Mouse (Mus musculus) adipocyte (in vitro differentiated cells): ENCODE data around the gene Pcdh7.

Experiments
- DNase-seq: peaks from one replicate; pipeline ENCODE4 v3.0.0-alpha.2; 2016; ENCODE audit warnings: low spot score

The Pcdh7 gene

DNA sequence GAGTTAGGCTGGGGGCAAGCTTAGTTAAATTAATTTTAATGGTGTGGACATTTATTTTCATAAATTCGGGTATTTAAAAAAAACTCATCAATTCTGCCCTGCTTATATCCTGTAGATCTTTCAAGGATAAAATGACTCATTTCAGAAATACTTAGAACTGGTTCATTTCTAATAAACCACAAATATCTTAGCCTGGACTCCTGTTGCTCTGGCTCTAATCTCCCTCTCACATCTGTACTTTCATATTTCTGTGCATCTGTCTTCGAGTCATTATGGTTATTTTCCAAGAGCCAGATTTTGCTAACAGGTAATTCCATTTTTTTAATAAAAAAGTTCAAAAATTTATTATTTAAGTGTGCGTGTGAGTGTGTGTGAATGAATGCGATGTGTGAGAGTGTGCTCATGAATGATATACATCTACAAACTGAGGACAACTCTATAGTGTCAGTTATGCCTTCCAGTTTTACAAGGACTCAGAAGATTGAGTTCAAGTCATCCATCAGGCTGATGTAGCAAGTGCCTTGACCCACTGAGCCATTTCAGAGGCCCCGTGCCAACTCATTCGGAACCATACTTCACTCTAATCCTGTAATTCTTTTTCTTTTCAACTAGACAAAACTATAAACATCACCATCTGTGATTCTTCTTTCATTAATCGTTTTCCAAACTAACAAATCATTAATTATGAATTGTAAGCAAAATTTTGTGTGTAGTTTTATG is 80.3 kb downstream of the Pcdh7 start:
- no peak for DNase-seq

DNA sequence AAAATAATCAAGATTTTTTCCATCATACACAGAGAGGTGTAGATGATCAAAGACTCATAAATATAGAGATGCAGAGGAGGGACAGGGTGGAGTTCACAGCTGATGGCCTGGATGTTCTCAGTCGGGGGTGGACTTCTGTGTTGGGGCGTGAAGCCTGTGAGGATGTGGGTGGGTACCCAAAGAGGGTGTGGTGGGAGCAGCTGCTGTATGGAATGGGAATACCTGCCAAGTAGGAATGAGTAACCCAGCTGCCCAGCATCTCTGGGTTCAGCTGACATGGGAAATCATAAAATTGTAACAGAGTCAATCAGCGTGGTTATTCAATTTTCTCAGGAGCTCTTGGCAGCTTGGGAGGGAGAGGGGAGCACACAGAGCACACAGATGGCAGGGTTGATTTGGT is 85.3 kb downstream of the Pcdh7 start:
- no peak for DNase-seq

DNA sequence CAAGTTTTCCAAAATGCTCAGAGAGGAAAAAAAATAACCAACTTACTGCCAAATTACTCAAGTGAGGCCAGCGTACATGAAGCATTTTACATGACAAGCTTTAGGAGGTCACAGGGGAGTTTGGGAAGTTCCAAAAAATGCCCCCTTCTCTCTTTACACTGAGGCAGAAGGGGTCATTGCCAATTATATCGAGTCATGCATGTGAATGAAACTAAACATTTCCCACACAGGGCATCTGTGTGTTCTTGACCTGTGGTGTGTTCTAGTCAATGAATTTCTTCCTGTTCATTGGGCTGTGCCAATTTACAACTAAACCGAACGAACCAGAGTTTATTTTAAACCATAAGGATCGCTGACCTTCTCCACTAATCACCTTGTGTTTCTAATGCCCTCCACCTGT is 86.1 kb downstream of the Pcdh7 start:
- no peak for DNase-seq

DNA sequence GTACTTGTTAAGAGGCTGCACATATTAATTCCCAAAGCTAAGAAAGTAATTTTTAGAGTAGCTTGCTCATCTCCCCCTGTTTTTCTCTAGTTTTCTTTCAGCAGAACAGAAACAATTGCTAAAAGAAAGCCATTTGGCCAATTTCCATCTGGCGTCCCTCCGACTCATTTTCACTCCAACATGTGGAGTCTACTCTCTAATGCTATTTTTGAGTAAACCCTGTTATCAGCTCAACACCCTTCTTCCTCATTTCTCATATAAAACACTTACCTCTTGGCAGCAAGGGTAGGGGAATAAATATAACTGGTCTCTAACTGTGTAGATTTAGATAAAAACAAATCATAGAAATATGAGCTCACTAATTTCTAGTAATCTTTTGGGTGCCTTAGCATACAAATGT is 89.6 kb downstream of the Pcdh7 start:
- no peak for DNase-seq

DNA sequence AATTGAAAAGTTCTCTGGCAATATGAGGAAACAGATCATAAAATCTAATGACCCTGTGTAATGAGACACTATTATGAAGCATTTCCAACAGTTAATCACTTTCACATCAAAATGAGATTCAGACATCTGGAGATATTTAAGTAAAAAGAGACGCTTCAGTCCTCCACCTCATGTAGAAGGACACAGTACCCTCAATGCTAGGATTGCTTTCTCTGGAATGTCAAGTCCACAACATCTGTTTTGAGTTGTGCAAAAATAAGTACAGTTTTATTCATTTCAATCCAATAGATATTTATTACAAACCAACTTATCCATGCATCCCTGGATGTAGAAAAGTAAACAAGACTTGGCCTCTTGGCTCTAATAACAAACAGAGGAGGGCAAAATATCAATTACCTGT is 92.9 kb downstream of the Pcdh7 start:
- DNase-seq = no peak

DNA sequence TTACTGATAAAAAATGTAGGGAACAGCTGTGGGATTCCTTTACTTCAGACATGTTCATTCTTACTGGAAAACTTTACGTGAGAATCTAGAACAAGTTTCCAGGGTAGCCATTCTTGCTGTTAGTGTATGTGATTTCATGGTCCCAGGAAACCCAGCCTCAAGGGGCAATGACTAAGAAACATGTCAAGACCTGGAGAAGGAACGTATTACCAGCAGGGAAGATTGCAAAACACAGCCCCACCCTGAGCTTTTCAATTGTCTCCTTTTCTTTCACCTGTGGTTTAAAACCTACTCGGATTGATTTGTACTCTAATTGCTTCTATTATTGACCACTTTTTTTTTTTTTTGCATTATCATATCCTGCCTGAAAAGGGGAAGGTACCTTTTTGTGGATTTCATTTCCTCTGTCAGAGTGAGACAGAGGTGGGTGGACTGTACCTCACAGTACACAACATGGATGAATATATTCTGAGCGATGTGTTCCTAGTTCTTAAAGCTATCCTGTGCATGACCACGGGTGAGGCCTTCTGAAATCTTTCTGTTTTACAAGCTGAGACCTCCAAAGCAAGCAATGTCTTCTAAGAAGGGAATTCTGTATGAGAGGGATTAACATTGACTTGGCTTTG is 98.3 kb downstream of the Pcdh7 start:
- no peak for DNase-seq

DNA sequence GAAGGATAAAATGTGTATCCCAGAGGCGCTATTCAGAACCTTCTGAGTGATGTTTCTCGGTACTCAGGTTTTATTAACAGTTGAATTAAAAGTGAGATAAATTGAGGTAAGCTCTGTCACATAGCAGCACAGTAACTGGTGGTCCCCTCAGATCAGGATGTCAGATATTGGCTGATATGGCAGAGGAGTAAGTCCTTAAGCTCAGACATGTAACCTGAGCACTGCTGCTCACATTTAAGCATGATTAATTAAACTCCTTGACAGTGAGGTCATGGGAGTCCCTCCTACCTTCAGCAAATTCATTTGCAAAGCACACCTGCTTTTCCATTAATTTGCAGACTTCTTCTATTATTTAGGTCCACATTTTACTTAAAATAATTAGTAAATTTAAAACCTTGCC is 102.0 kb downstream of the Pcdh7 start:
- no peak for DNase-seq

DNA sequence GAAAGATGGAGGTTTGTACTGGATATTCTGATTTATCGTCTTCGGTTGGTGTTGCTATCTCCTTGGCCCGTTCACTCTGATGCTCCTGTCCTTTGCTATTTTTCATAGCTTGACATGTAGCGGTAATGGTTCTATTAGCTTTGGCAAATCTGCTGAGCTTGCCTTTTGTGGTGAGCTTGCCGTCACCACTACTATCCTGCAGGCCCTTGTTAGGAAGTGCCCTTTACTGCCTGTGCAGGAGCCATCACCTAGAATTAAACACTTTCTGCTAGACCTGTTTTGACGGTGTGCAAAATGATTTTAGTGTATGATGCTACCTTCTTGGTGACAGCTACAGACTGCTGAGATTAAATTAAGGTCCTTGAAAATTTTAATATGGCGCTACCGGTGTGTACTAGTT is 103.3 kb downstream of the Pcdh7 start:
- DNase-seq = no peak

DNA sequence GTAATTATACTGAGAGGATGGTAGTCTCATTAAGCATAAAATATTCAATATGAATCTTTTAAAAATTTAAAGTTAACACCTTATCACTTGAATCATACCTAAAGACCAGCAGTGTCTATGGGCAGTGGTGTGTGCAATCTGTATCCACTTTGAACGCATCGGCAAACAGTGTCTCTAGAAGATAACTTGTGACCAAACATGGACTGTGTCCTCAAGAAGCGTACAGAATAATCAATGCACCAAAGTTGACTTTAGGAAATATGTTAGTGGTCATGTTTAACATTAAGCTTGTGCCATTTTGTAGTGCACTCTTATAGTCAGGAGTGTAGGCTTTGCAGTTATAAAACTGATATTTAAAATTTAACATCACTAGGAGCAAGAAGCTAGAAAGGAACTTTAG is 110.7 kb downstream of the Pcdh7 start:
- DNase-seq = no peak

DNA sequence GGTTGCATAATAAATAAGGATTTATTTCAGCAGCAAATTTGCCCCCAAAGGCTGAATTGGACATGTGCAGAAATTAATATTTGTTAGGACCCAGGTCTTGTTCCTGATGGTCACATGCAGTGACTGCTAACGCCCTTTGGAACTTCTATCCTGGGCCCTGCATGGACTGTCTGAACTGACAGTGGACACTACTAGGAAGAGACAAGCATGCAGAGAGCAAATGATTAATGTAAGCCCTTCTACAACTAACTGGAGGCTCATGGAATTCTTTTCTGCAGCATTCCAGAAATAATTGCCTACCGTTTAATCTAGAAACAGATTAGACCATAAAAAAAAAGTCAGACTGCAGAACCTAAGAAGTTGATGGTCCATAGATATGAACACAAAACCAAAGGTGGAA is 119.4 kb downstream of the Pcdh7 start:
- no peak for DNase-seq

DNA sequence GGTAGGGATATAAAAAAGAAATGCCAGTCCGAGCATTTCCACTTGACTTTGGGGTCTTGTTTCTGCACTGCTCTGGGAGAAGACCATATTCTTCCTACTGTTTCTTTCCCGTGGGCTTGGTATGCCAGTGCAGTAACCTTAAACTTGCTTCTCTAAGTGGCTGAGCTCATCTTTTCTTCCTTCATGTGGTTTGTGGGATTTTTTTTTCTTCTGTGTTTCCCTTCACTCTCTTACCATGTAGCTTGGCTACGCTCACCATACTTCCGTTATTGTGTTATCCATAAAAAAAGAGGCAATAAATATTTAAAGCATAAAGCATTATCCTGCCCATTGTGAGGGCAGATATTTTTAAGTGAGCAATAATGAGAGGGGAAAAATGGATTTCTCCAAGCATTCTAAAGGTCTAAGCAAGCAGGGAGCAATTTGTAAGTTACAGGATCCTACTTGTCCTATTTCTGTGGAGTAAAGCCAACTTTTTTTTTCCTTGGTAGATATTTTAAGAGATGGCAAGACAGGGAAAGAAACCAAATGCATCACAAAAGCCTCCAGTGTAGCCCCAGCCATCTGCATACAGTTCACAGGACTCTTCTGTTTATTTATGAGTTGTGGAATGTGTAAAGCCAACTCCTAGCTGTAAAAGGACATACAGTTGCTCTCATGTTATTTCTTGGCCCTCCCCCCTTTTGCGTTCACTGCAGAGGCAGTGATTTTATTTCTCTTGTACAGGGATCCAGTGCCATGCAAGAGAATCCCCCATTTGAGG is 123.8 kb downstream of the Pcdh7 start:
- DNase-seq = no peak

DNA sequence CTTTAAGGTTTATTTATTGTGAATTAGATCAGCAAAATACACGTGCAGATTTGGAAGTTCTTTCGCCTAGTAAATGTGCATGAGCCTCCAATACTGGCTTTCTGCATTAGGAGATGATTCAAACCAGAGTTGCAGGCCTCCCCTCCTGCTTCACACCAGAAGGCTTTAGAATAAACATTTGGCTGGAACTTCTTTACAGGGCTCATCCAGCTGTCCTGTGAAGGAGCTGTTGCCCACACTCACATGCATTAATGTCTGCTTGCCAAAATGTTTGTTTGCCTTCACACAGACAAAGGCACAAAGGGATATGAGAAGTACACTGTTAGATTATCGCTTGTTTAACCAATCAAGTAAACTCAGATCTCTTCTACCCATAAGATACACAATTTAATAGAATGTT is 129.7 kb downstream of the Pcdh7 start:
- DNase-seq = no peak

DNA sequence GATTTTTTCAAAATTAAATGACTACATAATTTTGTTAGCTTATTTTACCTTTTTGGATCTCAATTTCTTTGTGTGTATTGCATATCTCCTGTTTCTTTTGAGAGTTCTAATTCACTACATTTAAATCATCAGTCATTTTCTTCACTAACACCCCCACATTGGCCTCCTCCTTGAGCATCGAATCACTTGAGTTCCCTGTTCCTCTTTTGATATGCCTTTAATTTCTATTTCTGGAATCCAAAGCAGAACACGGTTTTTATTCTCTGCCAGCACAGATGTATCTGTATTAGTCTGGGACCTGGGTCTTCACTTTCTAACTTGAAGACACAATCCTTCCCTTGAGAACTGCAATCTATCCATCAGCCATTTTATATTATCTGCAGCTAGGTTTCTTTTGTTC is 132.3 kb downstream of the Pcdh7 start:
- DNase-seq = no peak

DNA sequence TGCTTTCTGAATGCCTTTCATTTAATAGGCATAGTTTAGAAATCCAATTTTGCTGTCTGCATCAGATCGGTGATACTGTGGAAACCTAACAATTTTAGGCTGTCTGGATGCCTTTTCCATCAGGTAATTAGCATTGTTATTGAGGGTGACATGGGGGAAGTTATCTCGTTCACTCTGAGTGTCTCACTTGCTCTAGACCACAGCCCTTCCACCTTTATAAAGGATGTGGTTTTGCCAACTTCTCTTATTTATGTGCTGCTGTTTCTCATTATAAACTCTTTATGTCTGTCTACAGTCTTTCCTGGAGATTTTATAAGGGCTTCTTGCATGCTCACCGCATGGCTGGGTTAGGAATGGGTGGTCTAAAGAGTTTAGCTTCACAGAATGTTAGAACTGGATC is 139.5 kb downstream of the Pcdh7 start:
- DNase-seq = no peak

DNA sequence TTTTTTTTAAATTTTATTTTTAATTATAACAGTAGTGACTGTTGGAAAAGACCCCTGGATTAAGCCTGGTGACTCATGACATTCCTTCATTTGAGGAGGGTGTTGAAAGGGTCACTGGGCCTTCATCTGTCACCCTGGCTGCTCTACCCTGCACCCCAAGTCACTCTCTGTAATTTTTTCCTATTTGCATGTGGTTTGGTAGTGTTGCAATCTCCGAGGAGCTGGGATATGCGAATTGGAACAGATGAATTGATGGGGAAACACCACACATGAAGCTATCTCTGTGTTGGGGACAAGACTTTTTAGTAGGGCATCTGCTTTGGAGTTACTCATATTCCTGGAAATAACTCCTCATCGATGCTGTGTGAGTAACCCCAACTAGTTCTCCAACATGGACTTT is 146.5 kb downstream of the Pcdh7 start:
- no peak for DNase-seq

DNA sequence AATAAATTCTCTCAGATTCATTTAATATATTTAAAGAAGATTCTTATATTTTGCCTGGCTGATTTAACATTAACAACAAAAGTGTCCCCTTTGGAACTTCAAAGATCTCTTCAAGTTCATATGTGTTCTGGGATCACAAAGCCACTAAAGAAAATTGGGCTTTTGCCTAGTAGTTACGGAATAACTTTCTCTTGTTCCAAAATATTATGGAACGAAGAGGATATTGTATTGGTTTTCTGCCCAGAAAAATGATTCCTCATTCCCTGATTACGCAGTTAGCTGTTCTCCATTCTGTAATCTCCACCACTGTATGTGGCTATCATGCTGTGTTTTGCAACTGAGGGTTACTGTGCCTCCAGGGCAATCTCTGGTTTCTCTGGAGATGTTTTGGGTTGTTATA is 147.5 kb downstream of the Pcdh7 start:
- peak; percentile 71 for DNase-seq

DNA sequence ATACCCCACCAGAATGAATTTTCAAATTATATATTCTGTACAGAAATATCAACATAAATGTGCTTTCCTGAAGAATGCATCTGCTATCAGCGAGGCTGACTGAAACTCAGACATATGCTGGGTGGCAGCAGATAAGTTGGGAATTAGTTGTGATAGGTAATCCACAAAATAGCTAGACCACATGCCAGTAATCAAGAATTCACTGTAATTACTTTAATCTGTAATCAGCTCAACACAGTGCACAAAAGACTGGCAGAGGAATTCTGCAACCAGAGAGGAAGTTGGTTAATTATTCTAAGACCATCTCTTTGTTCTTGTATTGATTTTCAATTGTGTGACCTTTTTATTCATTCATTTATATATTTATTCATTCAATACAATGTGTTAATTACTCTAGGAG is 148.3 kb downstream of the Pcdh7 start:
- no peak for DNase-seq

DNA sequence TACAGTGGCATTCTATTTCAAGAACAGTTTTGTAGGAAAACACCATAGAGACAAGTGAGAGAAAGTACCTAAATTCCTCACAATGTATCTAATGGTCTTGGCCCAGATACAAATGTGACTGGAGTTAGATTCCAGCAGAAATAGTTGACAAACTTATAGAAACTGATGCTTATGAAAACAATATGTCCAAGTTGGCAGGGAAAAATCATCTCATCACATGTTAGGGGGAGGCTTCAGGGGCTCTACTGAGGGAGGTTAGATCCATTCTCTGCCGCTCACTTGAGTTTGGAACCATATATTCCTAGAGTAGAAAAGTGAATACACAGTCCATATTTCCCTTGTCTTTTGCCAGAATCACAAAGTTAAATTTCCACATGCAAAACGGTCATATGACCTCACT is 150.1 kb downstream of the Pcdh7 start:
- no peak for DNase-seq

DNA sequence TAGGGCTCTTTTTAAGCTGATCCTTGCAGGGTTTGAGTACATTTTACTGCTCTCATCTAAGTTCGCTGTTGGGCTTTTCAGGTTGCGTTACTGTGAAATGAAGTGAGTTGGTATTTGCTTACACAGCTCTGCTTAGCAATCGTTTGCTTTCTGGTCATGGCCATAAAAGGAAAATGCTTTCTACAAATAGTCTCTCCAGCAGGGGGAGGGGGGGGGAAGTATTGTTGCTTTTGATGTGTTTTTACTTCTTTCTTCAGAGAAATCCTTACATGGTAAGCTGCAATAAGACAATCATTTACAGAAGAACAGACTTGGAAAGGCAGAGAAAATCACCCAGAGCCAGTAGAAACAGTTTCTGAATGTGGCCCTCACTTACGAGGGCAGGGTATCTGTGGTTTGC is 150.9 kb downstream of the Pcdh7 start:
- DNase-seq = no peak

DNA sequence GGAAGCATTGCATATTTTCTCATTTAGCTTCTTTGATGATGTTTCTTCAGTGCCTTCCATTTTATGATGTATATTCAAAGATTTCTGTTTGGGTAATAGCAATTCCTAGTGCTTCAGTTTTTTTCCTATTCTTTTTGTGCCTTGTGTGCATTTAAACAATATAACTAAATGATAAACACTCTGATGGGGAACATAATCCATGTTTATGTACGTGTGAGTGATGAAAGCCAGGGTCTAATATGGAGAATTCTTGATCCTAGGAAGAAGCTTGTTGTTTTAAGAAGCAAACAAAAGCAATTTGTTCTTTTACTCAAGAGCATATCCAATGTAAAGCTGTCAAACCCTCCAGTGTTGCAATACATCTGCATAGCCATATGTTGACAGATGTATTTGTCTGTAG is 153.0 kb downstream of the Pcdh7 start:
- DNase-seq = no peak

DNA sequence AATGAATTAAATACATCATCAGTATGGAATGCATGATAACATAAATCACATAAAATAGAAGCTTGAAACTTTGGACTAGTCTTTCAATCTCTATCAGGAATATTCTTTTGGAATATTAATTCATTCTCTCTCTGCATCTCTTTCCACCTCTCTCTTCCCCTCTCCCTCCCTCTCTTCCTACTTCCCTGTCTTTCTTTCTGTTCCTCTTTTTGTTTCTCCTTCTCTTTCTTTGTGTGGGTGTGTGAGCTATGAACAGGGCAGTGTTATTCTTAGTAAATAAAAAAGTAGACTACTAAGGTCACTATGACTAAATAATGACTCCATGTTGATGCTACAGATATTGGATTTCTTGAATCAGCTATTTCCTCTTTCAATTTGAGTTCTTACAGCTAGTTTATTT is 167.2 kb downstream of the Pcdh7 start:
- DNase-seq = no peak

DNA sequence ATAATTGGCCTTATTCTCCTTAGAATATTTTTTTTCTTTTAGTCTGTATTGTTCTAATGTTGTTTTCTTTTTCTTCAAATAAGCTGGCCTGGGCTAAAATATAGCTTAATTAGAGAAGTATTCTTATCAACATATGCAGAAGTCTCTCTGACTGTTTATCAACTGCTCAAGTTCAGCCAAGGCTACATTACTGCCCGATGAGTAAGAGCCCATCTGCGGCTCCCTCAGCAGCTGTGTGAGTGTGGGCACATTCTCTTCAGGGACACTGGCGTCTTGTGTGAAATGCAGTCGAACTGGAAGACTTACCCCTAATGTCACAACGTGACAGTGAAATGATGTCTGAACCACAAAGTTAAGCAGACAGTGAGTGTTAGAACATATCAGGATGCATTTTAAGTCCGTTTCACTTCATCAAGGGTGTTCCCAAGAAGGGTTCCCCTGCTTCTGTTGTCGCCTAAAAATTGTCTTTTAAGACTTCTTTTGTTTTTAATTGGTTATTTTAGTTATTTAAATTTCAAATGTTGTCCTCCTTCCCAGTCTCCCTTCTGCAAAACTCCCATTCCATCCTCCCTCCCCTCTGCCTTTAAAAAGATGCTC is 181.3 kb downstream of the Pcdh7 start:
- DNase-seq = no peak

DNA sequence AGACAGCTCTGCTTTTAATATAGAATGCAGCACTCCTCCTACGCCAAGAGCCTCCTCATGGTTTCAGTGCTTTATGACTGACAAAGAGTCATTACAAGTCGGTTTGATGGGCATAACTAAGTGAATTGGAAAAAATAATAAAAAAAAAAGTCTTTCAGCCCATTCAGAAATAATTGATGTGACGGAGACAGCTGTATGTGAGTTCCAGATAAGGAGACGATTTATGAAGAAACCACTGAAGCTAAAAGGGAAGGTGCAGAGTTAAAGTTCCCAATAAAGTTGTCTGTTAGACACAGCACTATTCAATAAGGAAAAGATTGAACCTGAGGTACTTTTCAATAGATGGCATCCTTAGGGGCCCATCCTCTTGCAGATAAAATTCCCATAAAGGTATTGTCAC is 189.5 kb downstream of the Pcdh7 start:
- DNase-seq = no peak
